Mouse (Mus musculus) 3134 (cell line): ENCODE results near the gene Rtl1.
A peak's percentile ranks its signal among the peaks of the same experiment; 100 is the strongest.

Experiments
- DNase-seq: peaks from one replicate; pipeline ENCODE4 v3.0.0-alpha.2; 2011; ENCODE audit warnings: low spot score; ENCODE audit not compliant: insufficient read length; ENCODE audit errors: extremely low read depth

Gene Rtl1

DNA sequence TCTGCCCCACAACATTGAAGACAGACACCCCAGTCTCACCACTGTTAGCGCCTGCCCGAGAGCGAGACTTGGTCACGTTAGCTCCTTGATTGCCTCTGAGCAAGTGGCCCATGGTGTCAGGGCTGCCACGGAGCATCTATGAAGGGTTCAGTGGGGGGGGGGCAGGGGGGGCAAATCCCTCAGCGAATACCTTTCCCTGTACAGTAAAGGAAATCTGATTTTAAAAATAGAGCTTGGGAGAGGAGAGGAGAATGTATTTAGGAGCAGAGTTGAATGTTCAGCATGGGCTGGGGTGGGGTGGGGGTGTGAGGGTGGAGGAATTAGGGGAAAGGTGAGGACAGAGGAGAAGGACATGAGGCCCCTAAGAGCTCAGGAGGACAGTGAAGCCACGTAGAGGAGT lies at the start of gene Rtl1:
Rtl1 (minus strand) TSS at position 101 of the 400 bp plus-strand sequence.
- DNase-seq: no peak

DNA sequence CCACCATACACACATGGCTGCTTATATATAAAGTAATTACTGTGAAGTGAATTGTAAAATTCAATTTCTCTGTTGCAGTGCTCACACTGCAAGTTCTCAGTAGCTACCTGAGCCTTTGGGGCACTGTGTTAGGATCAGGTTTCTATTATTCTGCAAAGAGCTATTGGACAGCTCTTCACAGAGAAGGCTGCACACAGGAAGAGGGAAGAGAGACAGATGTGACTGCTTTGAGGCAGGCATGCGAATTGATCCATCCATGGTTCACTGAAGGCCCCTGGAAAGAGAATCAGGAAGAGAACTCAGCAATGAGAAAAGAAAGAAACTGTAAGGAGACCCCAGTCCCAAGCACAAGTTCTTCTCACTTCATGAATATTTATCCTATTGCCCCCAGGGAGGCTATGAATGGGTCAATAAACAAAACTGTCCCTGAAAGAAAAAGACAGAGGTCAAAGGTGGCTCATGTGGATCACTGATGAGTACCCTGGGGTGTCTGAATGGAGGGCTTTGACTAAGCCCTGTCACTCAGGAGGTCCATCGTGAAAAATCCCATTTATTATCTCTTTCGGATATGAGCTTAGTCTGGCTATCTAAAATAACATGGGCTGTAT lies 40.5 kb upstream of the Rtl1 start:
- no peak for DNase-seq

DNA sequence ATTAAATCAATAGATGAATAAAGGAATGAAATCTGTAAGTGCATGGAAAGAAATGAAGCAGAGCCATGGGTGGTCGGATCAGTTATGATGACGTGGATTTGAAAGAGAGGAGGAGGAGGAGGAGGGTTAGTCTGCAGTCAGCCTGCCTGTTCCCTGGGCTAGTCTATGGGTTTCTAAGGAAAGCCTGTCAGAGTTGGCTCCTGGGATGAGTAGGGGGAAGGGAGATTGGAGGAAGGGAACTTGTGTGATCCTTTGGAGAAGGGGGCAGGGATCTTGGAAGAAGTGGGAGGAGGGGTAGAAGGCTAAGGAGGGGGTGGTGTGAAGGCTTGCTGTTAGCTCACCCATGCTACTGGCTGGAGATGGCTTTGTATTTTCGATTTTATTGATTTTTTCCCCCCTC lies 31.9 kb upstream of the Rtl1 start:
- no peak for DNase-seq

DNA sequence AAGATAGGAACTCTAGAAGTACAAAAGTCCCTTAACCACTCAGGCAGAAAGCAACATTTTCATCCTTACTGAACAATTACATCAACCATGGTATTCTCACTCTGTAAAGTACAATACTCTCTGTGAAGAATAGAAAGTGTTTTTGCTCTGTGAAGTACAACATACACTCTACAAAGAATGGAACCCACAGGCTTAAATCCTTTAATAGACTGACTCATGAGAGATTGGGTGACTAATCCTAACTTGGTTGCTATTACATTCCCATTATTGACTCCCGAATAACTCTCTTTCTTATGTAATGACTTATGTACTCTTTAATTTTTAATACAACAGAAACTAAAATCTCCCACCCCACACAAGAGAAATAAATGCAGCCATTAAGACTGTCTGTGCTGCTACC lies 28.8 kb upstream of the Rtl1 start:
- DNase-seq: no peak

DNA sequence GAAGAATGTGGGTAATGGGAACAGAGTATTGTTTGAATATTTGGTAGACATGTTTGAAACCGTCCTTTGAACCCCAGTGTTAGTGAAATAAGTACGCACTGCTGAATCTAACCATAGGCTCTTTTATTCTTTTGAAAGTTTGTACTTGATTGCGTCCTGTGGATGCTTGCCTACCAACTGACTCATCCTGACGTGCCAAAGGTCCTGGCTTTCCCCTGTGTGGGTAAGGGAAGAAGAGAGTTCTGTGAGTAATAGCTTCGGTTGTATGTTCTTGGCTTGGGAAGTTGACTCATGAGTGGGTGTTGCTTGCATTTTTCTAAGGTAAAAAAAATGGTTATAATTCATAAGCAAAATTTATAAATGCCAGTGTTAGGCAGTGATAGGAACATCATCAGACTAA lies 26.8 kb upstream of the Rtl1 start:
- DNase-seq: peak; percentile 46

DNA sequence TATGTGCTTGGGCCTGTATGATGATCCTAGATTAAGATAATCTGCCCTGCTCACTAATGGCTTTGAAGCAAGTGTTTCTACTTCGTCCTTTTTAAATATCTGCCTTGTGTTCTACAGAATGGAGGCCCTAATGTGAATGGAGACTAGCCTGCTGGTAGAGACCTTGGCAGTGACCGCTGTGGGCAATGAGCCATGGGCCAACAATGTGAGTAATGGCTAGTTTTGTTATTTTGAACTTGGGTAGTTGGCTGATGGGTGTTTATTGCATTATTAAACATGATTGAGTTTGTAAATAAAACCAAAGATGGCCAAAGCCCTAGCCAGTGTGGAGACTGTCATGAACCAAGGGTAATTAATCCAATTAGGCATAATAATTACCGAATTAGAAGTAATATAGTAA lies 20.1 kb upstream of the Rtl1 start:
- no peak for DNase-seq

DNA sequence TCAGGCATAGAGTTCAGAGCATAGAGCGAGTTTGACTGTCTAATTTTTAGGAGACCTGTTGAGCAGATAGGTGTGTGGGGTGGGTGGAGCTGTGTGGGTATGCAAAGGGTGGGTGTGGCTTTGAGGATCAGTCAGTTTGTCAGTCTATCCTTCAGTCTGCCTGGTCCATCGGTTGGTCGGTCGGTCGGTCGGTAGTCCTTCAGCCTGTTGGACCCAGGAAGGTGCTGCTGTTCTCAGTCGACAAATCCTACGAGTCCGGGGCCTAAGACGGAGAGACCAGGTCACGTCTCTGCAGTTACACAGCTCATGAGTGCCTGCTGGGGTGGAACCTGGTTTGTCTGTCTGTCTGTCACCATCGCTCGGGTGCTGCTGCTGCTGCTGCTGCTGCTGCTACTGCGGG lies 17.9 kb upstream of the Rtl1 start:
- DNase-seq: no peak

DNA sequence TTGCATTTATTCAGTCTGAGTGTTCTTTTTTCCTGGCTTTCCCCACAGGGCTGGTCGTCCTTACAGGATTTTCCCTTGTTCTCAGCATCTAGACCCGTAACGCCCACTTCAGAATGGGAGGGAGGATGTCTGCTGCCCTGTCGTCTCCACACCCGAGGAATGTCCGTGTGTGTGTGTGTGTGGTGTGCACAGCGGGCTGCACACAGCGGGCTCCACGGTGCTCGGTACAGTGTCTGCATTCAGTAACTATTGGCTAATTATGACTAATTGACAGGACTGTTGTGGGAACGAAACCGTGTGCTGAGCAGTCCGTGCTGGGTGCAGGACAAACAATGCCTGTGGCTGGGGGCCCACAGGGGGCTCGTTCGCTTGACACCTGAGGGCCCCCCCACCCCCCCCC lies 17.0 kb upstream of the Rtl1 start:
- DNase-seq: no peak

DNA sequence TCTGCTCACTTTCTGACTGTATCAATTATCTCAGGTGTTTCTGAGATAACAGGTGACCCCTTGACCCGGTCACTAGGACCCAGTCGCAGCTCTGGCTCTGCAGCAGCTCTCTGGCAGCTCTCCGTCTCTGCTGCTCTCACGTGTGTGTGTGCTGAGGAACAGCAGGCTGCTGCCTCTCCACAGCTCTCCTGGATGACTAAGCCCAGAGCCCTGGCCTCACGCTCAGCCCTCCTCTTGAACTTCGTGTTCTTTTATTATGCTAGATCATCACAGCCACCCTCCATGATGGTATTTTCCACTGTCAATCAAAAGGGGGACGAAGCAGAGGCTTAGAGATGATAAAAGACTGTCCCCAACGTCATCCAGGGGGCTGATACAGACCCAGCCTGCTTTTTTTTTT lies 15.2 kb upstream of the Rtl1 start:
- DNase-seq: no peak

DNA sequence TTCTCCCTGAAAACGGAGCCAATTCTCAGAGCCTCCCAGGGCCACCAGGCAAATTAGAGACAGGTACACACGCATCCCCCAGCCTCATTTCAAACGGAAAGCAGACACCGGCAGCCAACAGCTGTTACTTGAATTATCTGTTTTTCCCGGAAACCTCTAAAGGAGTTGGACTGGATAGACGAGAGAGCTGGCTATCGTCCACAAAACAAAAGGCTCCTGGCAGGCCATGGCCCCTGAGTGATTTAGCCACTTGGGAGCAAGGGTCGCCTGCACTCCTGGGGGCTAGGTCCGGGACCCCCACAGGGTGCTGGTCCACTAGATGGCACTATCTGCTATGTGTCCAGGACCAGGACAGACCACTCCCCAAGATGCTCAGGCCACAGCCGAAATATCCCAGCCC lies 14.3 kb upstream of the Rtl1 start:
- DNase-seq: no peak

DNA sequence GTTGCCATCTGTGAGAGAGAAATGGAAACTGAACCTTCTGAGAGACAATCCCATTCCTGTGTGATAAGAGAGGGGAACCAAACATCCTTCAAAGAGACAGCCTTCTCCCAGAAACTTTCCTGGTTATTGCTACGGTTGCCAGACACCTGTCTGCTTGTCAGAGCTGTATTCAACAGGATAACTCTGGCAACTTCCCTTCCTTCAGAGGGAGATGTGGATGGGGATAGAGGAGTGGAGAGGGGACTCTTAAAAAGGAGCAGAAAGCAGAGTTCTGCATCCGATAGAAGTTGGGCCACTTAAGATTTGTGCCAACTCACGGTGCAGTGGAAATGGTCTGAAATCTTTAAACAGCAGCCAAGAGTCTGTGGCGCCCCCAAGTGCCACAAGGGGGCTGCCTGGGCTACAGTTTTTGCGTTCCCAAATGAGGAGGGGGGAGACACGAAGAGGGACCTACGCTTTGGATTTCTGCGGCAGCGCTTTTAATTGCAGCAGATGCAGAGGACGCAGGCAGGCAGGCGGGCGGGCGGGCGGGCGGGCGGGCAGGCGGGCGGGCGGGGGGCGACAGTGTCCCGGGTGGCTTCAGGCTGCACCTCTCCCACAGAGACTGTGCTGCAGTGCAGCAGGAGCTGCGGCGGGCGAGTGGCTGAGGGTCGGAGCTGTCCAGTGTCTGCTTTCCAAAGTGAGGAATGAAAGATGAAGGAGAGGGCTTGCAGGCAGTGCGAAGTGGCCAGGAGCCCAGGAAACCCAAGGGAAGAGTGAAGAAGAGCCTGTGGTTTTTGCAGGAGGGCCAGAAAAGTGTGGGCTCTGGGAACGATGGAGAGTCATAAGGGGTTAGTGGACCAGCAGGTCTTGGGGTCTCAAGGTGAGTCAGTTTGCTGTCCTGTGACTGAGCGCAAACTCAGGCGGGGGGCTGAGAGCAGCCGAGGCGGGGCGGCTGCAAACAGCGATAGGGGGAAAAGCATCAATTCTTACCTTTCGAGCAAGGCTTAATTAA lies 12.6 kb upstream of the Rtl1 start:
- DNase-seq: no peak

DNA sequence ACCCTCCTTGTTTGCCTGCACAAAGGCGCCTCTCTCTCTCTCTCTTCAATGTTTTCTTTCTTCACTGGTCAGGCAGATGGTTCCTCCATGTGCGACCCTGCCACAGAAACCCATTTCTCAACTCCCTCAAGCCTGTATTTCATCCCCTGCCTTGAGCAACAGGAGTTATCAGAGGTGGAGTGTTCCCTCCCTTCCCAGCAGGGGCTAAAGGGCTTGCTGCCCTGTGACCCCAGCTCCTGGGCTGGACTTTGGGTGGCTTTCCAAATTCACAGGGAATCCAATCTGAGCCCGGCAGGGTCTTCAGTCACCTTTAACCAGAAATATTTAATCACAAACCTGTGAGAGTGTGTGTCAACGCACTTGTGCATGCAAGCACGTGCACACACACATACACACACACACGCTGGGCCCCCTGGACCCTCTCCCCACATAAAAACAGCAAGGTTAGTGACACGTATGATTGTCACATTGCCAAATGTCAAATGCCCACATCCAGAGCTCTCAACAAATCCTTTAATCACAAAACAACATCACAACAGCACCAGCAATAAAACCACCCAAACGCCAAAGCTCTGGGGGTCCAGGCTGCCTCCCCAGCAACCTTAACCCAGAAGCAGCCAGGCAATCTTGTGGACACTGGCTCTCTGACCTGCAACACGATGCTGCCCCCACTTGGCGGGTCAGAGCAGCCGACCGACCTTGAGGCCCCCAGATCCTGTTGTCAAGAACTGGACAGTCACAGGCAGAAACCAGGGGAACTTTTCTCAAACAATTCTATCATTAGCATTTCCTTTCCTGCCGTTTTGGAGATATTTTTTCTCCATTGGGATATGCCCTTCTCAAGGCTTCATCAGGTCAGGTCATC lies 8.7 kb upstream of the Rtl1 start:
- DNase-seq: no peak

DNA sequence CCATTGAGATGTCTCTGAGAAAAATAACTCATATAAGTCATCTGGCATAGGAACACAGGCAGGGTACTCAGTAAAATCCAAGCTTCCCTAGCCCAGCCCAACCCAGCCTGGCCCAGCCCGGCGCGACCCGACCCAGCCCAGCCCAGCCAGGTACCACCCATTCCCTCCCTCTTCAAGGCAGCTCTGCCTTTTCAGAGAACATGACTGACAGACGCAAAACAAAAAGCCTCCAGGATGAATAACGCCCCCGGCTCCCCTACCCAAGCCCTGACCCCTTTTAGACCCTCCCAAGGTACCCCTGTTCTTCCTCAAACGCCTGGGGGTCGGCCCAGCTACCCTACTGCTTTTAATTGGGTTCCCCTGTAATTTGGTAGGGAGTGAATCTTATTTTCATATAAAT lies 7.8 kb upstream of the Rtl1 start:
- DNase-seq: no peak

DNA sequence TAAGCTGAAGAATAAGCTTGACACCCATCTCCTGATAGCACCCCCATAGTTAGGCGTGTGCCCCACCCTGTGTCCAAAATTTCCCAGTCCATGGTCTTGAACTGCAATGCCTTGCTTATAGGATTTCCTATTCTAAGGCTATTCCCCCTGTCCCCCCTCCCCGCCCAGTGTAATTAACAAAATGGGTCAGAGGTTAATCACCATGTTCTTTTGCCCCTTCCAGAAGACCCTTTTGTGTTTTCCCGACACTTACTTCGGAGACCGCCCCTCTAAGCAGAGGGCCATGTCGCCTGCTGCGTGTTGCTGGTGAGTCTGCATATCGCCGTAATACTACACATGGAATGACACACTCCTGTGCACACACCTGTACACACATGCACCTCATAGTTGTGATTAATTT lies 7.1 kb upstream of the Rtl1 start:
- DNase-seq: no peak

DNA sequence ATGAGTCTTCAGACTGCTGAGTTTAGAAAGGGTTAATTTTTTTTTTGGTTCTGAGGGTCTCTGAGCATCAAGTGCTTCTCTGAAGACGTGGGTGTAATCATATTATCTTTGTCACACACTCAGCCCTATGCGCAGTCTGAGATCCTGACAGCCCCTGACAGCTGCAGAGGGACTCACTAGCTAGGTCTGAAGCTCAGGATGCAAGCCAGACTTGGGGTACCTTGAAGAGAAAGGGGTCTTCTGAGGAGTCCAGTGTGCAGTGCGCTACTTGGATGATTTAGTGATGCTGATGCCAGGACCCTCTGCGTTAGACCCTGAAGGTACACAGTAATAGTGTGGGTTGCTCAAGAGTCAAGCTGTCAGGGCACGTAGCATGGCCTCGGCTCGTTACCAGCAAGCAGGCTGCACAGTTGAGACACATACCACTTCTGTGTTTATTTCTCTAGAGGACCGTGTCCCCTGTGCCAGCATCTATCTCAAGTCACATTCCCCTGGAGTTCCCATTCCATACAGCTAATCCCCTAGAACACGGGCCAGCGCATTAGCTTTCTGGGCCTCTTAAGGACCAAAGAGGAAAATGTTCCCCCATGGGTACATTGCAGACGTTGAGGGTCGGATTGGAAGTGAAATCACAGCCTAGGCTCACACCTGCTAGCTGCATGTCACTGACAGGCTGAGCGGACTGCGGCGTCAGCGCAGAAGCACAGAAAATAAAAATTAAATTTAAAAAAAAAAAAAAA lies 5.0 kb upstream of the Rtl1 start:
- no peak for DNase-seq

DNA sequence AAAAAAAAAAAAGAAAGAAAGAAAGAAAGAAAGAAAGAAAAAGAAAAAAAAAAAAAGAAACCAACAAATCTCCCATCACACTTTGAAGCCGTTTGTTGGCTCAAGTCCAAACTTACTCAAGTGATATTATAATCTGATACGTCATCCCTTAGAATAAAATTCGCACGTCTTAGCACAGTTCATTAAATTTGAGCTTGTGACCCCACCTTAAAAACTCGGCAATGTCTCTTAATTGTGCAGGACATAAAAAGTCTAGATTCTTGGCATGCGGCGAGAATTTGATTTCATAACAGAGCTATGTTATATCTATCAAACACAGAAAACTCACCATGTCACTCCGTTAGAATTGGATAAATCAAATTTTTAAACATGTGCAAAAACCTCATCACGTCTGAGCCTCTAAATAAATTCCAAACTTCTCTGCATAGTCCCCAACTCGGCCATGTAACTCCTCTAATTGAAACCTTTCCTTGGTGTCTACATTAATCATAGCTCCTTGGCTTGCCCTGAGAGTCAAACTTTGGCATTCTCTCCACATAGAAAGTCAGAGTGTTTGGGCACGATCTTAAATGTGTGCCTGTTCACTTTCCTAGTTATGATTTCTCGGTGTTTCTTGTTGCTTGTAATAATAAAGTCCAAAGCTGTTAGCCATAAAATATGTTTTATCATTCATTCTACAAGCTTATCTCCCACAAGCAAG lies 1.4 kb downstream of the Rtl1 start:
- no peak for DNase-seq

DNA sequence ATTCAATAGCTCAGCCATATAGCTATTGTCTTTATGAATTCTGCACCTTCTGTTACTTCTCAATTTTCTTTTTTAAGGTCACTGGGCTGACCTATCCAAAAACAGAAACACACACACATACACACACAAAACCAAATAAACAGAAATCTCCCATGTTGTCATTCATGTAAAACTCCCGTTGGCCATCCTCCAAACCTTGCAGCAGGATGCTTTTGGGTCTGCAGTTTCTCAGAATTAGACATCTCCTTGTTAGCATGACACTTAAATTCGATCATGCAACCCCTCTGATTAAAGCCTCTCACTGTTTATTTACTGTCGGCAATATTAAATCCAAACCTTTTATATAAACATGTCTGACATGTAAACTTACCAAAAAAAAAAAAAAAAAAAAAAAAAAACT lies 3.4 kb downstream of the Rtl1 start:
- DNase-seq: no peak

DNA sequence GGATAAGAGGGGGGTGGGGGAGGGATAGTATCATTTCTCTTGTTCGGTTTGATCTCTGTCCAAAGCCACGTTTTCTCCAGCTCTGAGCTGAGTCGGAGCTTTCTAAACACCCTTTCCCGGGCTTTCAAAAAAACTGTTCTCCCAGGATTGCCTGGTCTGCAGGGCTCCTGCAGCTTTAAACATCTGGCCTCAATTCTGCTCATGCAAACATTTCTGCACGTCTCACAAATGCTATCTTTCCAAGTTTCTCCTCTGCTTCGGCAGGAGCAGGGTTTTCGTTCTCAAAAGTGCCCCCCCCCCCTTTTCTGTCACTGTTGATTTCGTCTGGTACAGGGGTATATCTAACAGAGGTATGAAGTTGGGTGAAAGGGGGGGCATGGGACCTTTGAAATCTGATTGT lies 3.9 kb downstream of the Rtl1 start:
- DNase-seq: no peak

DNA sequence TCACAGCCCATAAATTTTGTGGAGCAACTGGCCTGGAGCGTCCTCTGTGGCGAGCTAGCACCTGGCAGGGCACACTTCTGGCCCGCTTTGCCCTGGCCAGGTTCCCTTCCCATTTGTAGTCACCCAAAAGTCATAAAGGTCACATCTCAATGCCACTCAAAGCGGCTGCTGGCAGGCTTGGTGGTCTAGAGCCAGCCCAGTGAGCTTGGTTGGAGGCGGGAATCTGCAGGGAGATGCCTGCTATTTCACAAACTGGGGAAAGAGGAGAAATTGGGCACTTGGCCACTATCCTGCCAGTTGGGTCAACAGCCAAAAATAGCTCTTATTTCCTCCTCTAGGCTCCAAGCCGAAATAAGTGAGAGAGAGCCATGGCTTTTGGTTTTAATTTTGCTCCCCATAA lies 4.4 kb downstream of the Rtl1 start:
- peak; percentile 37 for DNase-seq

DNA sequence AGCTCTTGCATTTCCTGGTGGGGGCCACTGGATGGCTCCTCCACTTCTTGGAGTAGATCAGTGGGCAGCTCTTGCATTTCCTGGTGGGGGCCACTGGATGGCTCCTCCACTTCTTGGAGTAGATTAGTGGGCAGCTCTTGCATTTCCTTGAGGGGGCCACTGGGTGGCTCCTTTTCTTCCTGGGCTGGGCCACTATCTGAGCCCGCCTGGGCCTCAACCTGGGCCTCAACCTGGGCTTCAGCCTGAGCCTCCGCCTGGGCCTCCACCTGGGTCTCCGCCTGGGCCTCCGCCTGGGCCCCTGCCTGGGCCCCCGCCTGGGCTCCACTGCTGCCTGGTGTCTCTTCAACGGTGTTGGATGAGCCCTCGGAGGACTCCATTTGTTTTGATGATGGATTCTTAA lies 5.2 kb downstream of the Rtl1 start:
- no peak for DNase-seq
